Mouse (Mus musculus) activated CD4-positive, CD25-positive, alpha-beta regulatory T cell (primary cell): ENCODE measurements around the gene Klra9. TPM values are rescaled to one million over a fixed set of nuclear protein-coding genes. Genes with fewer than 3 reads are reported as not detected.

Source experiments
- polyA plus RNA-seq, 2 experiments: library from polyadenylated mRNA; unstranded; fragments of 100-300 nt; shearing (Covaris generic); gene quantifications; one replicate each; pipeline ENCODE4 v1.2.1; 2017

Gene Klra9
- polyA plus RNA-seq, result not detected

GRCm38 (mm10) chr6:130193012-130193411, at the start of gene Klra9:
Klra9 (minus strand) TSS chr6:130193112.

GRCm38 (mm10) chr6:130233222-130233621, 40.3 kb upstream of the Klra9 start, which contains the start of gene Klra7:
Klra7 (minus strand) TSS chr6:130233322.

DNA sequence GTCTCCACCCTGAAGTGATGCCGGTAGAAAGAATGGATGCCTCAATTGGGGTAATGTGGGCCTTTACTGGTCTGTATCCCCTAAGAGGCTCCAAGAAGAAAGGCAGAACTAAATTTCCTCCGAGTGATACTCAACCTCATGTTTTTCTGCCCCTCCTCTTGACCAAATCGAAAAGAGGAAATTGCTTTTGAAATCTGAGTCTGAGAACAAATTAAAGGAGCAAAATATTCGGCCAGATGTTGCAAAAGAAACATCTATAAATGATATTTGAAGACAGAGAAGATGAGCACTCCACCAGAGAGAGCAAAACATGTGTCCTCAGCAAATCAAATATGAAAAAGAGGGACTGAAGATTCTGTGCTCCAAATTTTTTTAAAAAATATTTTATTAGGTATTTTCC, 63.1 kb downstream of the Klra9 start, which contains the start of gene Klra8:
Klra8 (minus strand) TSS at position 101 of the 400 bp plus-strand sequence.

Other genes with a start within 250 kb of the Klra9 start
- not detected for gene Klra6, start 166.2 kb downstream of the Klra9 start, polyA plus RNA-seq
- gene Klra4, start 125.8 kb downstream of the Klra9 start, polyA plus RNA-seq, result under 1 TPM in 1 of 2 experiments, not detected in 1; 0.23 TPM
- gene Klra8, start 63.2 kb downstream of the Klra9 start, polyA plus RNA-seq, result under 1 TPM in 1 of 2 experiments, not detected in 1; 0.15 TPM
- gene Klra7, start 40.2 kb upstream of the Klra9 start, polyA plus RNA-seq, result under 1 TPM in 1 of 2 experiments, not detected in 1; 0.43 TPM
- not detected for gene Klra10, start 88.8 kb upstream of the Klra9 start, polyA plus RNA-seq
- gene Klra3, start 144.5 kb upstream of the Klra9 start, polyA plus RNA-seq, result not detected
- not detected for gene Klra1, start 193.8 kb upstream of the Klra9 start, polyA plus RNA-seq